Mouse (Mus musculus) activated CD4-positive, CD25-positive, alpha-beta regulatory T cell, adult 4 months (primary cell): ENCODE results near the gene Vopp1. TPM values are rescaled to one million over a fixed set of nuclear protein-coding genes. Genes with fewer than 3 reads are reported as not detected.
"Not testable (repeated sequence)": the region's sequence is repeated elsewhere in the genome, so short reads cannot be mapped to it uniquely, and the experiment has no call there.

Source experiments
- ATAC-seq: one replicate; pipeline ENCODE4 v1.8.0; 2017
- polyA plus RNA-seq, 2 experiments: library from polyadenylated mRNA; unstranded; fragments of 100-300 nt; shearing (Covaris generic); gene quantifications; one replicate each; pipeline ENCODE4 v1.2.1; 2017

The Vopp1 gene
- polyA plus RNA-seq = 10 to 100 TPM; 10.6 to 12.8 TPM

DNA sequence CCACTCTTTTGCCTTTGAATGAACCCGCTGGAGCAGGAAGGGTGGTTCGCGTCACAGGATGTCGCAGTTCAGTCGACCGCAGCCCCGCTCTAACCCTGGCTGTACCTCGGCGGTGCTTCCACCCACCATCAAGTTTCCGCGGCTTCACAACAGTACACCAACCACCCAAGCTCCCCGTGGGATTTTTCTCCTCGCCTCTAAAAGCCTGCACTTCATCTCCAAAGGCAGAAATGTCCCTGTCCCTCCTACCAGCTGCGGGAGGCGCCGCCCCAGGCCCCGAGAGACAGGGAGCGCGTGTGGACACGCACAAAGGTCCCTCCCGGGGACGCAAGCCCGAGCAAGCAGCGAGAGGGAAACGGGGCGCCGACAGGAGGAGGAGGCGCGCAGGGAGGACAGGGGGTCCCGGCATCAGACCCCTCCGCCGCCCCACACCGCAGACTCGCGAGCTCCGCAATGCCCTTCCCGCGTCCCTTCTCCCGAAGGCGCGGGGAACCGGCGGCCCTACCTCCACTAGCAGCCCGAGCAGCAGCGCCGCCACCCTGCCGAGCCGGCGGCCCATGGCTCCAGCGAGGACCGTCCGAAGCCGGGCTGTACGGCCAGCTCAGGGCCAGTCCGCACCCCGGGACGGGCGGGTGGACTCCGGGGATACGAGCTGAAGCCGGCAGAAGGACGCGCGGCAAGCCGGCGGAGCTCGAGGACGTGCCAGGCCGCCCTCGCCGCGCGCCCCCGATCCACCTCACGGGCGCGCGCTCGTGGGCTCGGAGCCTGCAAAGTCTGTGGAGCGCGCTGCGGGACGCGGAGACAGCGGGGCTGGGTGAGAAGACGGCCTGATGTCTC is at the start of gene Vopp1:
TSS of gene Vopp1 (minus strand) at position 738 of the 837 bp plus-strand sequence.
- peak; percentile 90 for ATAC-seq

DNA sequence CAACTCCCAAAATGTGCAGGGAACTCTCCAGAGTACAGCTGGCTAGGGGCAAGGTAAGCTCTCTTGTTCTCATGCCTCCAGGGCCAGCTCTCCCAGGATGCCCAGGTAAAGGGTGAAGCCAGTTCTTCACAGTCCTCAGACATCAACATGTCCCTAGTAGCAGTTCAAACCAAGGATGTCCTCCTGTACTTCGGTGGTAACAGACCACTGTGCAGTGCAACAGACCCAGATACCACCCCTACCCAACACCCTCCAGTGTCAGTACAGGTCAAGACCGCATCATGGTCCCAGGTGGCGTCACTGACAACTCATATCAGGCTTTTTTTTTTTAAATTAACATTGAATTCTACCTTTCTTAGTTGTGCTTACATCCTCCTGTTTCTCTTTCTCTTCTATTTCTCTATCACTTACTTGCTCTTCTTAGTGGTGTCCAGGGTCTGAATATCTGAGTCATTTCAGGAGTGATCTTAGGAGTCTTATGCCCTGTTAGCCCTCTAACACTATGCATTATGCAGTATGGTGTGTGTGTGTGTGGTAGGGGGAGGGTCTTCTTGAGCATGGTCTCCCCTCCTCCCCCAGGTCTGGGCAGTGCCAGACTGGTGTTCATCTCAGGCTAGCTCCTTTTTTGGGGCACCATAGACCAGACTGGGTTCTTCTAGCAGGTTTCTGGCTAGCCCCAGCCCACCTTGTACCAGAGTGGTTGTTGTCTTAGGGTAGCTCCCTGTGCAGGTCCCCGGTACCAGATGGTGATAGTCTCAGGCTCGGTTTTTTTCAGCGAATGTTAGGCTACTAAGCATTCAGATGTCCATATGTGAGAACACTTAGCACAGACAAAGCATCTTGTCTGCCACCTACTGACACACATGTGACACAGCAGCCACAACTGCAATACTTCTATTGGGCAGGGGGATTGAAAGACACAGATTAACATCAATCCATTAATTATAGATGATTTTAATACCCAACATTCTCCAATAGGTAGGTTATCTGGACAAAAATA is 34.4 kb upstream of the Vopp1 start:
- ATAC-seq = peak; percentile 84

DNA sequence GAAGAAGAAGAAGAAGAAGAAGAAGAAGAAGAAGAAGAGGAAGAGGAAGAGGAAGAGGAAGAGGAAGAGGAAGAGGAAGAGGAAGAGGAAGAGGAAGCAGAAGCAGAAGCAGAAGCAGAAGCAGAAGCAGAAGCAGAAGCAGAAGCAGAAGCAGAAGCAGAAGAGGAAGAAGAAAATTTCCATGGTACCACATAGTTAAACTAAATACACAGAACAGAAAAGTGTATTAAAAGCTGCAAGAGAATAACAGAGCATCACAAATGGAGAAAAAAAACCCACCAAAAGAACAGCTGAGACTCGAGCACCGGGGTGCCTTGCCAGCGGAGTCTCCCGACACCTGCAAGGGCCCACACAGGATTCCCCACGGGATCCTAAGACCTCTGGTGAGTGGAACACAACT is 26.2 kb upstream of the Vopp1 start:
- ATAC-seq = not testable (repeated sequence)

GRCm38 (mm10) chr6:57850286-57850685 is 25.3 kb upstream of the Vopp1 start, which contains the start of gene Vmn1r21:
Gene Vmn1r21, minus strand, starts transcription at chr6:57850343.
- ATAC-seq = no peak

GRCm38 (mm10) chr6:57839693-57840408 is 14.9 kb upstream of the Vopp1 start:
- no peak for ATAC-seq

GRCm38 (mm10) chr6:57825259-57825715 is 328 bp upstream of the Vopp1 start:
- ATAC-seq = no peak

GRCm38 (mm10) chr6:57823461-57823860 is 1.5 kb downstream of the Vopp1 start:
- peak; percentile 8 for ATAC-seq

DNA sequence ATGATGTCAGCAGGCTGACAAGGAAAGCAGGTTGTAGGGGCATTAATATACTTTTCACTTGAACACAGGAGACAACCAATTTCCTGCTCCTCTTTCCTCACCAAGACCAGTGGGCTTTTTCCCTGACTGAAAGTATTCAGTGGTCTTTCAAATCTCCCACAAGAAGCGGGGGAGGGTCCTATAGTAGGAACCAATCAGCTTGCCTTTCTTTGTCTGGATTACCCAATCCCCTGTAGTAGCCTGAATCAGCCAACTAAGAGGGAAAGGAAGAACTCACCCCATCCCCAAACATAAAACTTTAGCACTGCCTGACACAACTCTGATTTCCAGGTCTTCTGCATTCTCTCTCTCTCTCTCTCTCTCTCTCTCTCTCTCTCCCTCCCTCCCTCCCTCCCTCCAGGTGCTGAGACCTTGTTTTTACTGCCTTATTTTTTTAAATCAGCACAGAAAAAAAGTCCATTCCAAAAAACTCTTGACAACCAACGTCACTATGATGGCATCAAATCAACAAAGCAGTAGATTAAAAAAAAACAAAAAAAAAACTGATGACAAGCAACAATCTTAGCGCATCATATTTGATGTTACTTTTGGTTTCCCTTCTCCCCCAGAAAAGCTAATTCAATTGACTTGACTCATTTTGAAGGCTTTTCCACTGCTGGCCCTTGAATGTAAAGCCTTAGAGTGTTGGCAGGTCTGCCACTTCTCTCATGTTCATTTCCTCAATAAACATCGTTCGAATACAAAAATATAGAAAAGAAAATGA is 2.1 kb downstream of the Vopp1 start:
- peak; percentile 61 for ATAC-seq

DNA sequence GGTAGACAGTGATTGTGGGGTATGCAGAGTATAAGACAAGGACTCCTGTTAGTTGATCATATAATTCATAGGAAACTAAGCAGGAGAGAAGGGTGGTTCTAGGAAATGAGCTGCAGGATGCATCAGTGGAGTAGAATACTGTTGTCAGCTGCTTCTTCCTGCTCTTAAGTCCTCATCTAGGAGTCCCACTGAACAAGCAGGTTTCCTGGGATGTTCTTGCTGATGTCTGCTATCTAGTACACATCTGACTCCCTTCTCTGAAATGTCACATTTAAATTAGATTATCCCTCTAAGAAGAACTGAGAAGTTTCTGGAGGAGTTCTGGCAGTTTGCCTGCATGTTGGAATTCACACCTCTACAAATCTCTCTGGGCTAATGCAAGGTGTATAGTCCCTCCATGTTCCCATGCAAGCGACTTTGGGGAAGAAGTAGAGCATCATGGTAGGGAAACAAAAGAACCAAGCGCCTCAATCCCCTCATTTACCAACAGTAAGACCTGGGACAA is 10.5 kb downstream of the Vopp1 start:
- ATAC-seq = no peak

DNA sequence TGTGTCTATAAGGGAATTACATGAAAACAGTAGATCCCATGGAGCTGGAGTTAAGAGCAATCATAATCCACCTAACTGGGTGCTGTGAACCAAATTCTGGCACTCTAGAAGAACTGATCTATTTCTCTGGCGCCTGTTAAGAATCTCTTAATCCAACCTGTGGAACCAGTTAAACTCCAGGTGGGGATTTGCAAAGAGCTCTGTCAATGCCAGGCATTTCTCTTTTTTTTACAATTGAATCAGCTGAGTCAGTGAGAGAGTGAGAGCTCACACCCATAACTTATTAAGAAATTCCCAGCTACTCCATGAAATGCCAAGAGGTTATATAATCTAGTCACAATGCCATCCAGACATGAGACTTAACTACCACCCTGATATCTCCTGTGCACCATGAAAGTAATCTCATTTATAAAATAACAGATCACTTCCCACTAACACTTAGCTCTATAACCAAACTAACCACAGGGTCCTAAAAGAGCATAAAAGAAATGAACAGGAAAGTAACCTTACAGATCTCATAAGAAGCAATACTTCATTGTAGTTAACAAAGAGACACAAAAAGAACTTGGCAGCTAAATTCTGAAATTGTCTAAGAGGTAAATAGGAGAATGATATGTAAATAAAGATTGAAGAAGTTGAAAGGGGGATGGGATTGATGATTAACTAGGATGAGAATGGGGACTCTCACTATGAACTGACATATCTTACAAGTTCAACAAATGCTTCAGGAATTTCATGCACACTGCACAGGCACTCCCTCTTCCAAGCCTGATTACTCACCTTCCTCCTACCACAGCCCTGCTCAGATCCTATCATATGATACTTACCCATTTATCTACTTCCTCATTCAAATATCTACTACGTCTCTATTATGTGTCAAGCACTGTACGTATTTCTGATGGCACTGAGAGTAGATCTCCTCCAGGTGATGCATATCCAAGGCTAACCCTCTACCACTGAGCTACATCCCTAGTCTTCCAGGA is 12.9 kb downstream of the Vopp1 start:
- ATAC-seq = no peak

DNA sequence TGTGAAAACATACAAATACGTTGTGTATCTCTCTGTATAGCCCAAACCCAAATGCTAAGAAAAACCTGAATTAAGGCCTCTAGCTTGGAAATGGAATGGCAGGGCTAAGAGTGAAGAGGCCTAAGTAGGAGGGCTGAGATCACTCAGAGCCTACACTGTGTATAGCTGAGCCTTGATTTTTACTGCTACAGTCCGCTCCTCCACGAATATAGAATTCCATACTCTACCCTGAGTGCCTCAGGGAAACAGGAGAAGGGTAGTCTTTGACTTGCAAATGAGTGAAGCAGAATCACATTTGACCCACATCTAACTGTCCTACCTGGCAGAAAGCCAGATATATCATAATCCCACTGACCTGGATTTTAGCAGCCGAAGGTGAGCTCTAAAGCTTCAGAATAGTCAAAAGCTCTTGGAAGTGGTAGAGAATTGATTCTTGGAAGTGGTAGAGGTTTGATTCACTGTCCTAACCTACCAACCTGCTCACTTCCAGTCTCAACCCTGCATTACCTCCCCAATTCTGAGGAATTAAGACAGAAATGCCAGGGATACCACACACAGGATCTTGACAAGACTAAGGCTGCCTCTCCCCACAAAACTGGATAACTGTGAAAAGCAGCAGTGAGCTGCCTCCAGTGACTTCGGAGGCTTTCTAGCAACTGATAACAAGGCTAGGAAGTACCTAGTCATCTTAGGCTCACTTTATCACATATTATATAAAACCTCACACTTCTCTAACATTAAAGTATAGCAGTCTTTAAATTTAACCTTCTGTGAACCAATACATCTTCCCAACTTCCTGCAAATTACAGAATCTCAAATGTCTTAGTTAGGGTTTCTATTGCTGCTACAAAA is 19.5 kb downstream of the Vopp1 start:
- ATAC-seq = no peak

- no peak for ATAC-seq
Observed at GRCm38 (mm10) chr6:57803130-57803529, 21.8 kb downstream of the Vopp1 start.

- no peak for ATAC-seq
Observed at GRCm38 (mm10) chr6:57798986-57799385, 26.0 kb downstream of the Vopp1 start.

DNA sequence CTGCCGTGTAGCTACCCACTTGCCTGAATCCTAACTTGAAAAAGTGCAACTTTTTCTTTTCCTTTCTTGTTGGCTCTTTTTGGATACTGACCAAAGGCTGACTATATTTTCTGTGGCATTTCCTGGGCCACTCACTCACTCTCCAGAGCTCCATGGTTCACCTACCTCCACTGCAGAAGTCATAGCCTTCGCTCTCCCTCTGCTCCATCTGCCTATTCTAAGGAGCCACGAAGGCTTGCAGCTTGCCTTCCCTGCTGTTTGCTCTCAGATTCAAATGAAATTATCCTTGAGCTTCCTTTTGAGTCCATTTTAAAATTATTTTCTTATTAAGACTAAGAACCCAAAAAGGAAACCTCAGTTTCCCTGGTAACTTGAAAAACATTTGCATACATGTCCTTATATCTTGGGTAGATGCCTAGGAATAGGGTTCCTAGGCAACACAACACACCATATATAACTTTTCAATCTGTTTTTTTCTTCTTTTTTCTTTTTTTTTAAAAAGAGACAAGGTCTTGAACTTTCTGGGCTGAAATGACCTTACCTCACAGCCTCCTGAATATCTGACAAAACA is 28.0 kb downstream of the Vopp1 start:
- no peak for ATAC-seq

DNA sequence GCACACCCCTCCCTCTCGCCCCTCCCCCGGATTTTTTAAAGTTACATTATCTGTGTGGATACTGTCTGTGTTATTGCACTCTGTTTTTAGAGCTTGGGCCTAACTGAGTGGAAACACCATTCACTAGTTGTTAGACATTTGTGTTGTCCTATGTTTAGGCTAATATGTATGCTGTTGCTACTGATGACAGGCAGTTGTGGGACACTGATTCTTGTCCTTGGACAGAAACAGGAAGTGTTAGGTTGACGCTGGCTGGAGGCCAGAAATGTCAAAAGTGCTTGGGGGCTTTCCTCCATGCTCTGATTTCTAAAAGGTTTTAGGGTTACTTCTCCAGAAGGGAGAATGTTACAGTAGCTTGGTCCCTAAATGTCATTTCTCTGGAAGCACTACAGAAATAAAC is 29.1 kb downstream of the Vopp1 start:
- ATAC-seq = no peak

- not testable (repeated sequence) for ATAC-seq
Observed at GRCm38 (mm10) chr6:57792821-57793220, 32.1 kb downstream of the Vopp1 start.

GRCm38 (mm10) chr6:57790542-57790941 is 34.4 kb downstream of the Vopp1 start:
- no peak for ATAC-seq

DNA sequence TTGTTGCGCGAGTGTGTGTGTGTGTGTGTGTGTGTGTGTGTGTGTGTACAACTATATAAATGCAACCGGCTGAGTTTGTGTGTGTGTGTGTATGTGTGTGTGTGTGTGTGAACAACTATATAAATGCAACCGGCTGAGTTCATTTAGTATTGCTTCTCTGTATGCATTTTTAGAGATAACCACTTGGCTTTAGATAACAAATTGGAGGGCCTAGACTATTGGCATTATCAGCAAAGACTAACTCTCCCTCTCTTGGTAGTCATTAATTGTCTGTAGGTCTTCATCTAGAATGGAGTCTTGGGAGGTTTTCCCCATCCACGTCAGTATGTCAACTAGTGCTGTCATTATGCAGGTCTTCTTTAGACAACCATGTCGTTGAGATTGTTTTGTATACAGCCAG is 37.6 kb downstream of the Vopp1 start:
- ATAC-seq = no peak

DNA sequence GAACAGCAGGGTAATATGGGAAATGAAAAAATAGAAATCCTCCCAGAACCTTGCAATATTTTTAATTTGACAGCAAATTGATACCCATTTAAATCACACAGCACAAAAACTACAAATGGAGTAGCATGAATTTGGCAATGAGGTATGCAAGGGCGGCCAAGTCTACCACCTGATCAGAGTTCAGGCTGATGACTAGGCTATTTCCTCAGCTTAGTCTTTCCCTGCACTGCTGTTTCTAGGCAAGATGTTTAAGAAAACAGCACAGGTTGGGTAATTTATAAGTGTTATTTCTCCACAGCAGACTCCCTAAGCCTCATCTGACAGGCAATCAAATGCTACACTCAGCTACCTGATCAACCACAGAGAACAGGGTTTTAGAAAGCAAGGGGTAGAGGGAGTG is 40.7 kb downstream of the Vopp1 start:
- no peak for ATAC-seq
